Mouse (Mus musculus): ENCODE results near the gene Slc5a9. TPM values are rescaled to one million over a fixed set of nuclear protein-coding genes. Genes with fewer than 3 reads are reported as not detected.
"Not testable (repeated sequence)": the region's sequence is repeated elsewhere in the genome, so short reads cannot be mapped to it uniquely, and the experiment has no call there.

The Slc5a9 gene
- not detected for polyA plus RNA-seq (2012; fragmentation: generic; extraction: Trizol)

DNA sequence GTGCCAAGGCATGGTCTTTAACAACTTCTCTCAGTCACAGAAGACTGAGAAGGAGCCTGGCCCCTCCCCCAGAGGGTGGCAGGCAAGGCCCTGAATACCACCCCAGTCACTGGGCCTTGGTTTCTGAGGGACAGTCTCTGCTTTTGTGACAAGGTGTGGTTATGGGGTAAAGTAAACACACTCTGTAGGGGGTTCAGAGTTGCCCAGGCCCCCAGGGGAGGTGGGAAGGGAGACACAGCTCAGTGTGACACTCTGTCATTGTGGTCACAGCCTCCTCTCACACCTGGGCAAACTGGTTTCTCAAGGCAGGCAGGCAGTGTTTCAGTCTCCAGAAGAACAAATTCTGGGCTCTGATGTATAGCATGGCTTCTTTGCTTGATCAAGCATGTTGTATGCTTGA lies at the start of gene Slc5a9:
Gene Slc5a9, minus strand, starts transcription at position 144 of the 400 bp plus-strand sequence.
- Histone ChIP-seq H3K79me2 (ENCODE audit: control insufficient read depth, insufficient read depth) (no peaks in the 10 kb centered on the region), H3ac (ENCODE audit: control insufficient read depth, insufficient read length) (no peak within 1 kb of the TSS), H3K4me2 (ENCODE audit: low read depth) (no peak within 1 kb of the TSS), H3K27me3 (ENCODE audit: control insufficient read depth, insufficient read depth, insufficient read length) (no peaks in the 10 kb centered on the region), H3K36me3 (ENCODE audit: control insufficient read depth, insufficient read depth) (no peaks in the 10 kb centered on the region), H3K4me3 (no peak within 1 kb of the TSS)
- TF ChIP-seq MYOG (IDR thresholded peaks at IDR 0.05; ENCODE audit: control insufficient read depth in 1 of 3, insufficient read depth in 1 of 3, insufficient read length in 2 of 3, low read depth in 2 of 3) (no peak), CEBPB (IDR thresholded peaks at IDR 0.05; ENCODE audit: insufficient read depth, poor library complexity, severe bottlenecking) (no peak), SRF (IDR thresholded peaks at IDR 0.05; ENCODE audit: control insufficient read depth, insufficient read length, low read depth) (no peak), MAX (IDR thresholded peaks at IDR 0.05; ENCODE audit: low read depth) (no peak), E2F4 (IDR thresholded peaks at IDR 0.05; ENCODE audit: insufficient read depth) (no peak), TCF12 (IDR thresholded peaks at IDR 0.05; ENCODE audit: insufficient read depth, poor library complexity, severe bottlenecking) (no peak), POLR2A (IDR thresholded peaks at IDR 0.05; ENCODE audit: insufficient read length, low read depth) (no peak), USF1 (IDR thresholded peaks at IDR 0.05; ENCODE audit: low read depth) (no peak), MYOD1 (IDR thresholded peaks at IDR 0.05; ENCODE audit: control insufficient read depth in 1 of 3, insufficient read length in 2 of 3, low read depth in 2 of 3) (no peak), REST (IDR thresholded peaks at IDR 0.05; ENCODE audit: insufficient read depth, insufficient read length) (no peak), POLR2AphosphoS2 (IDR thresholded peaks at IDR 0.05; ENCODE audit: insufficient read length, low read depth) (no peak), TCF3 (IDR thresholded peaks at IDR 0.05; ENCODE audit: insufficient read length, low read depth) (no peak)

DNA sequence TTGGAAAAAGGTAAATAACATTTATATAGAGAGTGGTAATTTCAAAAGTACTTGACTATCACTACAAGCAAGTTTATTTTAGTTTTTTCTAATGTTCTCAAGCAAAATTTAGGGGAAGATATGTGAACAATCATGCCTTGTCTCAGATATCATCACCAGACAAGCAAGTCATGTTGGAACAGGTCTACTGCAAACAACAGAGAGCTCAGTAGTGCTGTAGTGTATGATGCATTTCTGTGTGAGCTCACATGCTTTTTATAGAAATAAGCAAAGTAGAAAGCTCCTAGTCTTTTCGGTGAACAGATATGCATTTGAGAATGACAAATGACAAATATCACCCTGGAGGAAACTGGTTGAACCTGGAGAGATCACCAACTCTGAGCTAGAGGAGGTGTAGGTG lies 16.4 kb upstream of the Slc5a9 start, which contains the start of gene Skint8:
Gene Skint8, plus strand, starts transcription at position 301 of the 400 bp plus-strand sequence.
- Histone ChIP-seq H3K36me3 (ENCODE audit: control insufficient read depth, insufficient read depth) (no peaks in the 10 kb centered on the region), H3K27me3 (ENCODE audit: control insufficient read depth, insufficient read depth, insufficient read length) (no peaks in the 10 kb centered on the region), H3K79me2 (ENCODE audit: control insufficient read depth, insufficient read depth) (no peaks in the 10 kb centered on the region), H3ac (ENCODE audit: control insufficient read depth, insufficient read length) (no peak within 1 kb of the TSS), H3K4me2 (ENCODE audit: low read depth) (no peak within 1 kb of the TSS), H3K4me3 (no peak within 1 kb of the TSS)
- TF ChIP-seq REST (IDR thresholded peaks at IDR 0.05; ENCODE audit: insufficient read depth, insufficient read length), result no peak
- TF ChIP-seq TCF12 (IDR thresholded peaks at IDR 0.05; ENCODE audit: insufficient read depth, poor library complexity, severe bottlenecking), result no peak
- TF ChIP-seq SRF (IDR thresholded peaks at IDR 0.05; ENCODE audit: control insufficient read depth, insufficient read length, low read depth), result no peak
- TF ChIP-seq MYOG (IDR thresholded peaks at IDR 0.05; ENCODE audit: control insufficient read depth in 1 of 3, insufficient read depth in 1 of 3, insufficient read length in 2 of 3, low read depth in 2 of 3), result no peak
- TF ChIP-seq USF1 (IDR thresholded peaks at IDR 0.05; ENCODE audit: low read depth), result no peak
- TF ChIP-seq MAX (IDR thresholded peaks at IDR 0.05; ENCODE audit: low read depth), result no peak
- no peak for TF ChIP-seq POLR2A (IDR thresholded peaks at IDR 0.05; ENCODE audit: insufficient read length, low read depth)

DNA sequence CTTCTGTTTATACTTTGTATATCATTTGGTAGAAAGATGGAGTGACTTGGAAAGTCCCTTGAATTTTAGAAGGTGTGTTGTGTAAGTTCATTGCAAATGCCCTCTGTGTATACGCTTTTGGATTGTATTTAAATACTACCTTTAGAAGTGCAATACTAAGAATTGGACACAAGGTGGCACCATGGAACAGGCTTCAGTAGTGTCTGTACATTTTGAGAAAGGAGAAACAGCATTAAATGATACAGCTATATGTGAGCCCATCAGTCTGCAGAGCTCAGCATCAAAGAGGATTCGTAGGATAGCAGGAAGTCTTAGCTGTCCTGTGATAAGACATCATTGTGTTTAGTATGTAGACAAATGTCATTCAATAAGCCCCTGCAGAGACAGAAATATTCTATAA lies 5.2 kb upstream of the Slc5a9 start:
- TF ChIP-seq MYOD1 (IDR thresholded peaks at IDR 0.05; ENCODE audit: control insufficient read depth in 1 of 3, insufficient read length in 2 of 3, low read depth in 2 of 3) (no peak), SRF (IDR thresholded peaks at IDR 0.05; ENCODE audit: control insufficient read depth, insufficient read length, low read depth) (no peak), POLR2A (IDR thresholded peaks at IDR 0.05; ENCODE audit: insufficient read length, low read depth) (no peak), TCF3 (IDR thresholded peaks at IDR 0.05; ENCODE audit: insufficient read length, low read depth) (no peak), E2F4 (IDR thresholded peaks at IDR 0.05; ENCODE audit: insufficient read depth) (no peak), POLR2AphosphoS2 (IDR thresholded peaks at IDR 0.05; ENCODE audit: insufficient read length, low read depth) (no peak), MAX (IDR thresholded peaks at IDR 0.05; ENCODE audit: low read depth) (no peak), REST (IDR thresholded peaks at IDR 0.05; ENCODE audit: insufficient read depth, insufficient read length) (no peak), CEBPB (IDR thresholded peaks at IDR 0.05; ENCODE audit: insufficient read depth, poor library complexity, severe bottlenecking) (no peak), USF1 (IDR thresholded peaks at IDR 0.05; ENCODE audit: low read depth) (no peak), TCF12 (IDR thresholded peaks at IDR 0.05; ENCODE audit: insufficient read depth, poor library complexity, severe bottlenecking) (no peak), MYOG (IDR thresholded peaks at IDR 0.05; ENCODE audit: control insufficient read depth in 1 of 3, insufficient read depth in 1 of 3, insufficient read length in 2 of 3, low read depth in 2 of 3) (no peak)
- H3K27me3 ChIP-seq (ENCODE audit: control insufficient read depth, insufficient read depth, insufficient read length), result no peaks in the 10 kb centered on the region

DNA sequence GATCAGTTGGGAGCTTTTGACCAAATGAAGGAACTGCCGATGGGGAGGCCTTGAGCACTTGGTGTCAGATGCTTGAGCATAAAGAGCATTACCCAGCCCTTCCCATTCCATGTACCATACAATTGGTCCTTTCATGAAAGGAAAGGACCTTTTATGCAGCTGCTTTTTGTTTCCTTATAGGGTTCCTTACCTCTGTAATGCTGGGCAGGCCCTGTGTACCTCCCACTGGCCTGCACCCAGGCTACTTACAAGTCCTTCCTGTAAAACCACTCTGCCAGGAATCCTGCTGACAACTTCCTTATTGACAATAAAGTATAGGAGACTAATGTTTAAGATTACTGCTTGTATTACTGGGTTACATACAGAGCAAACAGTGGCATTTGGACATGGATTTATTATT lies 1.2 kb downstream of the Slc5a9 start:
- Histone ChIP-seq H3K36me3 (ENCODE audit: control insufficient read depth, insufficient read depth) (no peaks in the 10 kb centered on the region), H3K27me3 (ENCODE audit: control insufficient read depth, insufficient read depth, insufficient read length) (no peaks in the 10 kb centered on the region), H3ac (ENCODE audit: control insufficient read depth, insufficient read length) (no peak overlapping the region), H3K79me2 (ENCODE audit: control insufficient read depth, insufficient read depth) (no peaks in the 10 kb centered on the region), H3K4me2 (ENCODE audit: low read depth) (no peak overlapping the region), H3K4me3 (no peak overlapping the region)
- no peak for TF ChIP-seq USF1 (IDR thresholded peaks at IDR 0.05; ENCODE audit: low read depth)
- no peak for TF ChIP-seq MYOD1 (IDR thresholded peaks at IDR 0.05; ENCODE audit: control insufficient read depth in 1 of 3, insufficient read length in 2 of 3, low read depth in 2 of 3)
- TF ChIP-seq POLR2AphosphoS2 (IDR thresholded peaks at IDR 0.05; ENCODE audit: insufficient read length, low read depth), result no peak
- no peak for TF ChIP-seq E2F4 (IDR thresholded peaks at IDR 0.05; ENCODE audit: insufficient read depth)
- TF ChIP-seq MYOG (IDR thresholded peaks at IDR 0.05; ENCODE audit: control insufficient read depth in 1 of 3, insufficient read depth in 1 of 3, insufficient read length in 2 of 3, low read depth in 2 of 3), result no peak
- no peak for TF ChIP-seq TCF12 (IDR thresholded peaks at IDR 0.05; ENCODE audit: insufficient read depth, poor library complexity, severe bottlenecking)
- no peak for TF ChIP-seq TCF3 (IDR thresholded peaks at IDR 0.05; ENCODE audit: insufficient read length, low read depth)
- no peak for TF ChIP-seq REST (IDR thresholded peaks at IDR 0.05; ENCODE audit: insufficient read depth, insufficient read length)
- TF ChIP-seq CEBPB (IDR thresholded peaks at IDR 0.05; ENCODE audit: insufficient read depth, poor library complexity, severe bottlenecking), result no peak
- no peak for TF ChIP-seq MAX (IDR thresholded peaks at IDR 0.05; ENCODE audit: low read depth)
- no peak for TF ChIP-seq POLR2A (IDR thresholded peaks at IDR 0.05; ENCODE audit: insufficient read length, low read depth)
- no peak for TF ChIP-seq SRF (IDR thresholded peaks at IDR 0.05; ENCODE audit: control insufficient read depth, insufficient read length, low read depth)

More for the DNA sequence above, 5.2 kb upstream of the Slc5a9 start:
- Histone ChIP-seq H3K79me2 (ENCODE audit: control insufficient read depth, insufficient read depth) (no peaks in the 10 kb centered on the region), H3K36me3 (ENCODE audit: control insufficient read depth, insufficient read depth) (no peaks in the 10 kb centered on the region), H3ac (ENCODE audit: control insufficient read depth, insufficient read length) (no peak overlapping the region), H3K4me3 (no peak overlapping the region), H3K4me2 (ENCODE audit: low read depth) (no peak overlapping the region)

DNA sequence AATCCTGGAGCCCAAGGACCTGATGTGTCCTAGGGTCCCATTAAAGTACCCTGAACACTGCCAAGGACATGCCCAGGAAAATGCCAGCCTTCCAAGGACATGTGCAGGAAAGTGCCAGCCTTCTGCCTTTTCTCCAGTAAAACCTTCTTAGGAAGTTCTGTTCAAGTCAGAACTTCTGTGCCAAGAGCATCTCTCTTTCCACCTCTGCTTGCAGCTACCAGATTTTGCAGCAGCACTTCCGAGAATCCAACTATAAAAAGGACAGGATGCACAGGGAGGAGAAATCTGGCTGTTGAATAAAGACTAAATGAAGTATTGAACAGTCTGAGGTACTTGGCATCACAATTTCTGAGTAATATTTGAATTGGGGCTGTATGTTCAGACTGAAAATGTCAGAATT lies 2.2 kb downstream of the Slc5a9 start:
- H3K4me3 ChIP-seq; H3K79me2 ChIP-seq (ENCODE audit: control insufficient read depth, insufficient read depth); H3K4me2 ChIP-seq (ENCODE audit: low read depth); H3ac ChIP-seq (ENCODE audit: control insufficient read depth, insufficient read length); H3K36me3 ChIP-seq (ENCODE audit: control insufficient read depth, insufficient read depth); H3K27me3 ChIP-seq (ENCODE audit: control insufficient read depth, insufficient read depth, insufficient read length): not testable (repeated sequence)

Data from myocyte (in vitro differentiated cells).